Mouse (Mus musculus): ENCODE measurements around the gene Ifi213. TPM values are rescaled to one million over a fixed set of nuclear protein-coding genes. Genes with fewer than 3 reads are reported as not detected.
"Not testable (repeated sequence)": the region's sequence is repeated elsewhere in the genome, so short reads cannot be mapped to it uniquely, and the experiment has no call there.

Gene Ifi213
- polyA plus RNA-seq, 1 experiment from 2014 or later = not detected

DNA sequence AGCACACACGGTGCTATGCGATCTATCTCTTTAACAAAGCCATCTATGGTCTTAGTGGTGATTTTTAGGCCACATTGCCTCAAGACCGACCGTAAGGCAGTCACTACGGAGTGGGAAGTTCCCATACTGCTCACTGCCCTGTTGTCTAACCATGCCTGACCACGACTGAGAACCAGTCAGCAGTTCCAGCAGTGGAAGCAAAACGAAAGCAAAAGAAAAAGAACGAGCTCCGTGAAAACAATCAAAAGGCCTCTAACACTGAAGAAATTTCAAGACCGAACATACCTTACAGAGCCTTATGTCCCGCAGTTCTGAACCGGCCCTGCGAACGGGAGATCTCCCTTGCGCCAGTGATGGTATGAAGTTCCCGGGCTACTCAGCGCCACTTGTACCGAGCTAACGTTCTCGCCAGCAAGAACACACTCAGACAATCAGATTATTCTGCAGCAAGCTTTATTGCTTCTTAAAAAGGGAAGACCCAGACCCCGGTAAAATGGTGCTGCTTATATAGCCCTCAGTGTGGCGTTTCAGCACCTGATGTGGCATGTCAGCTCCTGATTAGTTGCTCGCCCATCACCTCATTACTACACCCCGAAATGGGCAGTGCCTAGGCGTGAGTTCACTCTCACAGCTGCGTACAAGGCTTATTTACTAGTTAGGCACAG is 19.0 kb downstream of the Ifi213 start:
- Histone ChIP-seq H3K4me1 (ENCODE audit: control insufficient read depth, insufficient read depth, low read length) (no peaks in the 10 kb centered on the region), H3K27ac (ENCODE audit: low read depth, low read length) (no peak overlapping the region), H3K9me3 (ENCODE audit: control insufficient read depth, low read length) (no peaks in the 10 kb centered on the region), H3K27me3 (ENCODE audit: control insufficient read depth, insufficient read depth, low read length) (no peaks in the 10 kb centered on the region), H3K9ac (ENCODE audit: low read length) (no peak overlapping the region), H3K4me2 (ENCODE audit: low read depth) (no peak overlapping the region), H3K36me3 (ENCODE audit: control insufficient read depth, insufficient read depth, low read length) (no peaks in the 10 kb centered on the region), H3K4me3 (ENCODE audit: low read depth, low read length) (no peak overlapping the region)
- WGBS = 95% methylated on average over 26 of the region's 26 CpGs
- ATAC-seq (ENCODE audit: insufficient read depth, low FRiP score, low TSS enrichment) = no peak
- DNase-seq (ENCODE audit: low spot score) = no peak

GRCm38 (mm10) chr1:173579079-173579478 is 20.0 kb downstream of the Ifi213 start:
- Histone ChIP-seq H3K9me3 (ENCODE audit: control insufficient read depth, low read length) (no peaks in the 10 kb centered on the region), H3K4me2 (ENCODE audit: low read depth) (no peak overlapping the region), H3K27me3 (ENCODE audit: control insufficient read depth, insufficient read depth, low read length) (no peaks in the 10 kb centered on the region), H3K36me3 (ENCODE audit: control insufficient read depth, insufficient read depth, low read length) (no peaks in the 10 kb centered on the region), H3K27ac (ENCODE audit: low read depth, low read length) (no peak overlapping the region), H3K4me1 (ENCODE audit: control insufficient read depth, insufficient read depth, low read length) (no peaks in the 10 kb centered on the region), H3K9ac (ENCODE audit: low read length) (no peak overlapping the region), H3K4me3 (ENCODE audit: low read depth, low read length) (no peak overlapping the region)
- WGBS = 89% methylated on average over 9 of the region's 9 CpGs
- ATAC-seq (ENCODE audit: insufficient read depth, low FRiP score, low TSS enrichment) (no peak), DNase-seq (ENCODE audit: low spot score) (no peak)

- not testable (repeated sequence) for ATAC-seq (ENCODE audit: insufficient read depth, low FRiP score, low TSS enrichment); H3K4me3 ChIP-seq (ENCODE audit: low read depth, low read length); DNase-seq (ENCODE audit: low spot score); H3K27ac ChIP-seq (ENCODE audit: low read depth, low read length); H3K36me3 ChIP-seq (ENCODE audit: control insufficient read depth, insufficient read depth, low read length); H3K9me3 ChIP-seq (ENCODE audit: control insufficient read depth, low read length); H3K27me3 ChIP-seq (ENCODE audit: control insufficient read depth, insufficient read depth, low read length); H3K4me1 ChIP-seq (ENCODE audit: control insufficient read depth, insufficient read depth, low read length); H3K4me2 ChIP-seq (ENCODE audit: low read depth); H3K9ac ChIP-seq (ENCODE audit: low read length)
- WGBS = 86% methylated on average over 5 of the region's 5 CpGs
Measured at GRCm38 (mm10) chr1:173550491-173551050, 48.5 kb downstream of the Ifi213 start.

DNA sequence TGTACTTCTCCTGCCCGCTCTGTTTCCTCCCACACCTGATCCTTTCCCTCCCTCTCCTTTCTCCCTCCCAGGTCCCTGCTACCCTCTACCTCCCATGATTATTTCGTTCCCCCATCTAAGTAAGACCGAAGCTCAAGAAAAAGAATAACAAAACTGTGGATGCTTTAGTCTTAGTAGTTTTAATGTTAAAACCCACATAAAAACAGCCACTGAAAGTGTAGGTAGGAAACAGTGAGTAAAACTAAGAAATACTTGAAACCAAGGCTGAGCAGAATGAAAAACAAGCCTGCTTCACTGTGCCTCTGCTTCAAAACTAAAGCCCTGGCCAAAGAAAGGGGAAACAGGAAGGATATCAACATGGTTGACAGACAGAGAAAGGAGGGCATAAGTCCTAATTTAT is 50.3 kb downstream of the Ifi213 start:
- H3K36me3 ChIP-seq (ENCODE audit: control insufficient read depth, insufficient read depth, low read length); H3K4me2 ChIP-seq (ENCODE audit: low read depth); H3K4me3 ChIP-seq (ENCODE audit: low read depth, low read length); H3K4me1 ChIP-seq (ENCODE audit: control insufficient read depth, insufficient read depth, low read length); H3K27me3 ChIP-seq (ENCODE audit: control insufficient read depth, insufficient read depth, low read length); DNase-seq (ENCODE audit: low spot score); ATAC-seq (ENCODE audit: insufficient read depth, low FRiP score, low TSS enrichment); H3K9ac ChIP-seq (ENCODE audit: low read length); H3K27ac ChIP-seq (ENCODE audit: low read depth, low read length); H3K9me3 ChIP-seq (ENCODE audit: control insufficient read depth, low read length): not testable (repeated sequence)
- 86% methylated on average over 3 of the region's 3 CpGs for WGBS

GRCm38 (mm10) chr1:173535791-173536190 is 63.3 kb downstream of the Ifi213 start, which contains the start of gene Ifi214:
Gene Ifi214 (minus strand): TSS chr1:173535957.
- DNase-seq (ENCODE audit: low spot score); H3K27ac ChIP-seq (ENCODE audit: low read depth, low read length); H3K27me3 ChIP-seq (ENCODE audit: control insufficient read depth, insufficient read depth, low read length); H3K4me2 ChIP-seq (ENCODE audit: low read depth); ATAC-seq (ENCODE audit: insufficient read depth, low FRiP score, low TSS enrichment); H3K9ac ChIP-seq (ENCODE audit: low read length); H3K4me3 ChIP-seq (ENCODE audit: low read depth, low read length); H3K36me3 ChIP-seq (ENCODE audit: control insufficient read depth, insufficient read depth, low read length); H3K4me1 ChIP-seq (ENCODE audit: control insufficient read depth, insufficient read depth, low read length); H3K9me3 ChIP-seq (ENCODE audit: control insufficient read depth, low read length): not testable (repeated sequence)
- 96% methylated on average over 3 of the region's 3 CpGs for WGBS

DNA sequence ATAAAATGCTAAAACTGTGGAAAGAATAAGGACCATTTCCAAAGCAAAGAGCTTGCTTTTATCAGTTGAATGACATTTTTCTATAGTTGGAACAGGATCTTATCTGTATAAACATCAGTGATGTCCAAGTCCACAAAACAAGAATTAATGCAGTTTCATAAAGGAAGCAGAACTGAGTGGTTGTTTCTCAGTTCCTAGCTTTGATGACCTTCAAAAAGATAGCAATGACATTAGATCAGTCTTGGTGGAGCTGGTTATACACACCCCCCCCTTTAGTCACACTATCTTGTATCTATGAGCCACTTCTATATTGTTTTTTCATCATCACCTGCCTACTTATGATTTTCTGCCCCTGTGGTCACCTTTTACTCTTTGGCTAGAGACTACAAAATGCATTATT is 77.6 kb downstream of the Ifi213 start:
- no peaks in the 10 kb centered on the region for H3K4me1 ChIP-seq (ENCODE audit: control insufficient read depth, insufficient read depth, low read length)
- H3K9me3 ChIP-seq (ENCODE audit: control insufficient read depth, low read length) = no peaks in the 10 kb centered on the region
- H3K27me3 ChIP-seq (ENCODE audit: control insufficient read depth, insufficient read depth, low read length) = no peaks in the 10 kb centered on the region
- no peak for DNase-seq (ENCODE audit: low spot score)
- no peak overlapping the region for H3K27ac ChIP-seq (ENCODE audit: low read depth, low read length)
- H3K4me3 ChIP-seq (ENCODE audit: low read depth, low read length) = no peak overlapping the region
- H3K9ac ChIP-seq (ENCODE audit: low read length) = no peak overlapping the region
- H3K4me2 ChIP-seq (ENCODE audit: low read depth) = no peak overlapping the region
- ATAC-seq (ENCODE audit: insufficient read depth, low FRiP score, low TSS enrichment) = no peak
- no peaks in the 10 kb centered on the region for H3K36me3 ChIP-seq (ENCODE audit: control insufficient read depth, insufficient read depth, low read length)

Small RNA genes within 50 kb of the gene (microRNA-seq; reads per million reads assigned to microRNA genes)
- not detected for gene Gm44339
- gene Gm44481 = not detected

Other genes starting within 250 kb of the Ifi213 start
- gene Aim2, start 248.4 kb downstream of the Ifi213 start, polyA plus RNA-seq (2014; fragmentation: Nextera tagmentation; extraction: Ambion mirVana) = 2.2 and 3.5 TPM in 2 replicates
- gene Cadm3, start 231.6 kb downstream of the Ifi213 start, polyA plus RNA-seq (2014; fragmentation: Nextera tagmentation; extraction: Ambion mirVana) = 40.1 and 42.4 TPM in 2 replicates
- gene Ifi206, start 108.2 kb downstream of the Ifi213 start, polyA plus RNA-seq (2014; fragmentation: Nextera tagmentation; extraction: Ambion mirVana) = not detected in 2 replicates
- not detected in 2 replicates for gene Ifi214, start 63.3 kb downstream of the Ifi213 start, polyA plus RNA-seq (2014; fragmentation: Nextera tagmentation; extraction: Ambion mirVana)
- gene Ifi209, start 31.6 kb upstream of the Ifi213 start, polyA plus RNA-seq (2014; fragmentation: Nextera tagmentation; extraction: Ambion mirVana) = not detected in 2 replicates
- not detected in 2 replicates for gene Ifi208, start 74.4 kb upstream of the Ifi213 start, polyA plus RNA-seq (2014; fragmentation: Nextera tagmentation; extraction: Ambion mirVana)
- 0.57 and 0.96 TPM in 2 replicates for gene Ifi207, start 142.5 kb upstream of the Ifi213 start, polyA plus RNA-seq (2014; fragmentation: Nextera tagmentation; extraction: Ambion mirVana)
- 0.56 and 0.88 TPM in 2 replicates for gene Ifi204, start 167.7 kb upstream of the Ifi213 start, polyA plus RNA-seq (2014; fragmentation: Nextera tagmentation; extraction: Ambion mirVana)

Measured in neural tube, embryonic 11.5 days (tissue).